Mouse (Mus musculus) embryo, embryonic 11 days (tissue): ENCODE data around the gene Enpp3.
"Not testable (repeated sequence)": the region's sequence is repeated elsewhere in the genome, so short reads cannot be mapped to it uniquely, and the experiment has no call there.

Experiments
- DNase-seq: peaks from one replicate; pipeline ENCODE4 v3.0.0-alpha.2; 2015

The Enpp3 gene

DNA sequence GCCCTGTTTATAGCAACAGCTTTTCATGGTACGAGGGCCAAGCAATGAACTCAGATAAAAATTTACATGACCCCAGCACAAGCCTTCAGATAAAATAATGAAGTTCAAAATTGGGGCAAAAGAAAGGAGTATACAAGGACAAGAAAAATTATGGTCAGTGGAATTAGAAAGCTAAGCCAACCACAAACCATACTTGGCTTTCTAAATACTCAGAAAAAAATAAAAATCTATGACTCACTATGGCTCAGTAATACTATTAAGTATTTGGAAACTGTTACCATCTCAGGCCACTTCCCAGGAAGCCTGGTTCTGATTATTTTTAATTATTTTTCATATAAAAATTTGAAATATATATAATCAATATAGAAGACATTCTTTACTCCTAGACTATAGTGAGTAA is 19.8 kb downstream of the Enpp3 start:
- DNase-seq, result no peak

DNA sequence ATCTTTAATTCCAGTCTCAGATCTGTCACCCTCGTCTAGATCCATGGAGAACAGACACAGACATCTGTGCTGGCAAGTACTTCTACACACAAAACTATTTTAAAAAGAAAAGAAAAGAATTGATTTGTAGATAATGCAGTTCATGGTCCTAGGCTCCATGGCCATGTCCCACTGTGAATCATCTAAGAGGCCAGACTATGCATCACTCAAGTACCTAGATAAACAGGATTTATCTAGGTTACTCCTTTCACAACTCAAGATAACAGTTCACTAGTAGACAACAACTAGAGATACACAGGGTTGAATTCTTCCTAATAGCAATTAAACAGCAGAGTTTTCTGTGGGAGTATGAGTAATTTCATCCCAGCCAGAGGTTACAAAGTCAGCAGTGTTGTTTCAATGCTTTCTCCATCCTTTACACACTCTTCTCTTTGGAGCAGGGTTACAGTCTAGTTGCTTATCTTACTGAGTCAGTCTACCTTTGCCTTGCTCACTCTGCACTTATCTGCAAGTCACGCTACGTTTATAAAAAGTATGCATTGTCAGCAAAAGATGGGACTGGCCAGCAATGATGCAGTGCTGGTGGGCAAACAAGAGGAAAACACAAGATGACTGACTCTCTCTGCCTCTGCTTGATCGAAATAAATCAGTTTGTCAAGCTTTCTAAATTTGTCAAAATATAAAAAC is 20.5 kb downstream of the Enpp3 start:
- DNase-seq, result no peak

DNA sequence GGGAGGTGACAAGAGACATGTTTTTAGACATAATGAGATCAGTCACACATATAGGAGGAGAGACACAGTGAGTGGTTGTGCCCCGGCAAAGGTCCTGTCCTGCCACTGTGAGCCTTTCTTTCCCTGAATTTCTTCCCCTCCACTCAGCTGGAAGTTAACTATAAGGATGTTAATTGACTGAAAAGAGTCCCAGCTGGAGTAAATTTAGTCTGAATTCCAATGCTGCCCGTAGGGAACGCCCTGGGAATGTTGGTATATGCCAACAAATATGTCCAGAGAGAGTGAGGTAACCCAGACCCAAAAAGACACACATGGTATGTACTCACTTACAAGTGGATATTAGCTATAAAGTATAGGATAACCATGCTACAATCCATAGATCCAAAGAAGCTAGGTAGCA is 23.1 kb downstream of the Enpp3 start:
- no peak for DNase-seq

DNA sequence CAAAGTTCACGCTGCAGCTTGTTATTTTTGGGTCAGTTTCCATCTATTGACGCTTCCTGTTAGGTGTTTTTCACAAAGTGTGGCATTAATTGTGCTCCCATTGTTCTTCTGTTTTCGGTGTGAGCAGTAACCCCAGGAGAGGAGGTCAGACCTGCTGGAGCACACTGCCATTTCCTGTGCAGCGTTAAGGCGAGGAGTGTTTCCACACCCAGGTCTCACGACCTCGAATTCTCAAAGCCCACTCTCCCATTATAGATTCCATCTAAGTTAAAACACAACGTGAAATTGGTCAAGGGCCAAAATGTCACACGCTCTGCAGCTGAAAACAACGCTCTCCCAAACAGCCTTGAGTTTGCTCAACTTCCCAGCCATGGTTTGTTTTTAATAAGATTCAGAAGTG is 32.0 kb downstream of the Enpp3 start:
- peak; percentile 31 for DNase-seq

DNA sequence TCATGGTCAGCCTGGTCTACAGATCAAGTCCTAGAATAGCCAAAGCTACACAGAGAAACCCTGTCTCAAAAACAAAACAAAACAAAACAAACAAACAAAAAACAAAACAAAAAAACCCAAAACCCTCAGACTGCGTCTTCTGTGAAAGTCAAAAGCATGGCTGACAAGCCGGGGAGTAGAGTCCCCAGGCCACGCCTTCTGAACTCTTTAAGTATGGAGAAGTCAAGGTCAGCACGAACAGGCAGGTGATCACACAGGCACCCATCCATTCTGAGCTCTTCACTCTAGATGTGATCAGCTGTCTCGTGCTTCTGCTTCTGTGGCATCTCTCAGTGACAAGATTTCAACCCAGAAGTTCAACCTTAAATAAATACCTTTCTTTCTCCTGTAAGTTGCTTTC is 35.9 kb downstream of the Enpp3 start:
- DNase-seq, result no peak

DNA sequence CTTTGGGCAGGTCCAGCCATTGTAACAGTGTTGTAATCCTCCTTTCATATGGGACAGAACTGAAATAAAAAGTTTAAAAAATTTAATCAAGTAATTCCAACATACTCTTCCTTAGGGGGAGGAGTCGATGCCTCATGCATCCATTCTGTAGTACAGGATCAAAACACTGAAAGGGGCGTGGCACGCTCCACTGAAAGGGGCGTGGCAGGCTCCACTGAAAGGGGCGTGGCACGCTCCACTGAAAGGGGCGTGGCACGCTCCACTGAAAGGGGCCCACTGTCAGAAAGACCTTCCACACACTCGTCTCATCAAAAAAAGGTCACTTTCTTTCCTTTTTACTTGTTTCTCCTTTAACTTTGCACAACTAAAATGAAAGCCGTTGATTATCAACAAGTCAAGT is 36.7 kb downstream of the Enpp3 start:
- no peak for DNase-seq

DNA sequence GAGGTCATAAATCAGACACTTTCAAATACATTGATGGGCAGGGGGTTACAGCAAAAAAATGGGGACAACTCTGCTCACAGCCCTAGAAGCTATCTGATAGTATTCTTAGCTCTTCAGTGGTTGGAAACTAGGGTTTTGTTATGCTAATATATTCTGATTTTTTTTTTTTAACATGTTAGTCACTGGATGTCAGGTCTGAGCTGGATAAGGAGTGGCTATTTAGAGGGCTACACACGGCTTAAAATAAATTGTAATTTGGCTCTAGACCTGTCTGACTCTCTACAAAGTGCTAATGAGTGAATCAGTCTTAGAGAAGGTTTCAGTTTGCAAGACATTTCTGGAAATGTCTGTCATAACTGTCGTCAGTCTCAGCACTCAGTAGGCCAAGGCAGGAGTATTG is 37.5 kb downstream of the Enpp3 start:
- no peak for DNase-seq

DNA sequence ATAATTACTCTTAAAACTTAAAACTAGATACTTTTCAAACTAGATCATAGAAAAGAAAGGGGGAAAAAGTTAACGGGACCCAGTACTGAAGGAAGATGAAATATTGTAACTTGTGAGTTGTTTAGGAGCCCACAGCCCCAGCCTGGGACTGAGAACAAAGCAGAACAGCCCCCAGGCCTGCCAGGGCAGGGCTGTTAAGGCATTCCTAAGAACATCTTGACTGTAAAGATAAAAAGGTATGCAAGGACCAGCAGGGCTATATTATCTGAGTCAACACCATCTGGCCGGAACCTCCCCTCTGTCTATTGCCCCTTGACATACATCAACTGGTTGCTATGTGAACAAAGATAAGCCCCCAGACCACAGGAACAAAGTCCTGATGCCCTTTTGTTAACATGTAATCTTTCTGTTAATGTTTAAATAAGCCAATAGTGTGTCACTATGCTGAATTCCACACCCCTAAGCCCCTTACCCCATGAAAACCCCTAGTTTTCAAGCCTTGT is 39.8 kb downstream of the Enpp3 start:
- not testable (repeated sequence) for DNase-seq

DNA sequence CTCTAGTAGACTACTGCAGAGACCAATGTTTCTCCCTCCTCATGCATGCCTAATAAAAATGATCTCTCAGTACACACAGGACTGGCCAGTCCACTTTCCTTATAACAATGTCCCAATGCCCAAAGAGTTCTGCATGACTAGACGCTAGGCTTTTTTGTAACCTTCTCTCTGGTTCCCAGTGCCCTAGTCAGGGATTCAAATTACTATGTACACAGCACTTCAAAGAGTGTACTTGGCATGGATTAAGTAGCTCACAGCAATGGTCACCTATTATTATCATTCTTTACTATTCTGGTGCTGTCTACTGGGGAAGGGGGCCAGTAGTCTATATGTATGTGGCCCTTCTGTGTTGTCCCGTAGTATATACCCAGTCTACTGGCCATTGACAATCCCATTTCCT is 40.8 kb downstream of the Enpp3 start:
- no peak for DNase-seq

DNA sequence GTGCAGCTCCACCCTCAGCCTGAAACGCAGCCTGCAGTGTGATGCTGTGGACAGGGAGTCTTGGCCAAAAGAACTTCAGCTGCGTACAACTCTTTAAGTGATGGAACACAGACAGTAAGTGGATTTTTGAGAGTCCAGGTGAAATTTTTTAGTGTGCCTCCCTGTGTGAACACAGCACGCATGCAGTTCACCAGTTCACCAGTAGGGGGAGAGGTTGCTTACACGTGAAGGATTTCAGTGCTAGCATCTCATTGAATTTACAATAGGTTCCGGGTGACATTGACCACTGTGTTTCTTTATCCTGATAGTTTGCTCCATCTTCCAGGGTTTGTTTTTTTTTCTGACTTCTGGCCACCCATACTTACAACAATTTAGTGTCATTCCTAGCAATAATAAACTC is 45.4 kb downstream of the Enpp3 start:
- peak; percentile 80 for DNase-seq

DNA sequence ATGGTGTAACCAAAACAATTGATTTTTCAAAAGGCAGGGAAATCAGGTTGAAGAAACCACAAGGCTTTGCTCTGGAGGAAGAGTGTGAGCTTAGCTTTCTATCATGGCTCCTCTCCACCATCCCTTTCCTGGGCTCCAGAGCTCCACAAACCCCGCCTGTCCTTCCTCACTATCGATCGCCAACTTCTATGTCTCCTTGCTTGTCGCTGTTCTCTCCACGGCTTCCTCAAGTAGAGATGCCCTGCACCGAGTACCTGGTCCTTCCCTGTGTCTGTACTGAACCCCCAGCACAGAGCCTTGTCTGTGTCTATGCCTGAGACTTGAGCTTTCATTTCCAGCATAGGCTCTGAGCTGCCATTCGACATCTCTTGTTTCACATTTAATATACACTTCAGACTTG is 49.9 kb downstream of the Enpp3 start:
- no peak for DNase-seq

DNA sequence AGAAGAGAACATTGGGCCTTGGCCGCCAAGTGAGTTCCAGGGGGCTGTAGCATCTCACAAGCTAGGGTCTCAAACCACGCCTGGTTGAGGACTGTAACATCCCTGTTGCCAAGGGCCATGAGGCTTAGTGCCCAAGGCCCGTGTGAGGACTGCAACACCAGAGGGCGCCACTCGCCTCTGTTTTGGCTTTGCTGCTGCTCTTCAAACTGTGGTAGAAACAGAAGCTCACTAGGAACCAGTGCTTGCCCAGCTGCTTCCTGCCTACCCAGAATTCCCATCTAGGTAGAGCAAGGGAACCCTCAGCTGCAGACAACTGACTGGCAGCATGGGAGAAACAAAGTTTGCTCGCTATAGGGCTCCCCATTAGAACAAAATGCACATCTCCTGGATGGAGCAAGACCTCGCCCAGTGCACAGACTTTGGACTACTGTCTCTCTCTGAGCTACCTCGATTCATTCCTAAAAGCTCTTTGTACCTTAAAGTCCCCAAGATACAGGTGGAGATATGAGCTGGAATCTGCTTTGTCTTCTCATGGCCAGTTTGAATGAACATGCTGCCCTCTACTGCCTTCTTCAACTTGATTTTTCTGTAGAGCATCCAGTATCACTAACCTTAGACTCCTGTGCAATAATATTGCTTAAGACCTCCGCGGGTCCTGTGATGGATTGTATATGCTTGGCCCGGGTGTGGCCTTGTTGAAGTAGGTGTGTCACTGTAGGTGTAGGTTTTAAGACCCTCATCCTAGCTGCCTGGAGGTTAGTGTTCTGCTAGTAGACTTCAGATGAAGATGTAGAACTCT is 52.7 kb downstream of the Enpp3 start:
- DNase-seq, result peak; percentile 63

DNA sequence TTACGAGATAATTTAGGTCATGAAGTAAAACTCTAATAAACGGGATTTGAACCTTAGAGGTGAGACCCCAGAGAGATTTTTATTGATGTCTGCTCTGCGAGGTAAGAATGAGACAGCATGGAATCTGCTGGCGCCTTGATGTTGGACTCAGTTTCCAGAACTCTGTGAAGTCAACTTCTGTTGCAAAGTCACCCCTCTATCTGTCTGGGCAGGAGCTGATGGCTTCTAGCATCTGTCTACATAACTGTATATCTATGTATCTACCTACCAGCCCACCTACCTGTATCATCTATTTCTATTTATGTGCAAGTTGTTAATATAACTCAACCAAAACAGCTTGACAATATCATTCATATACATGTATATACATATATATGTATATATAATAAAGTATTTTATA is 57.3 kb downstream of the Enpp3 start:
- no peak for DNase-seq

DNA sequence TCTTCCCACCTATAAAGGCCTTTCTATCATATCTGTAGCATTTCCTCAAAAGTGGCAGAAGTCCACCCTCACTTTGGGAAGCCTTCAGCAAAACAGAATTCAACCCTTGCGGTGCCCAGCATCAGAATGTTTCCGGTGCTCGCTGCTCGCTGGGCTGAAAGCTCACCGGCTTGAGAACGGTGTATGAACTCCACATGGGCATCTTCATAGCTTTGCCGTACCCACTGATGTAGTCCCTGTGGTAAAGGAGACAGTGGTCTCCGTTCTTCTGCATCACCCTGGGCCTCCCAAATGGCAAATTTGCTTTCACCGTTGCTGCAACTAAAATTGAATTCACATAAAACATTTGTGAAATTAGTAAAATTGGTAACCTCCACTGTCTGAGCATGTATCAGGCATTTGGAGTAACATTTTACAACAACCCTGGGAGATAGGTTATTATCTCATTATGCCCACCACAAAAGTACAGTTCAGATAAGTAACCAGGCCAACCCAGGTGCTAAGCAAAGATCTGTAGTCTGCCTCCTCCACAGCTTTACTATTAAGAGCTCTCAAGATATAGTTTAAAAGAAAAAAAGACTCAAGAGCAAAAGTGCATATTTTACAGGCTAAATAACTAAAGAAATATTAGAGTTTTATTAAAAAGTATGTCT is 57.9 kb downstream of the Enpp3 start:
- no peak for DNase-seq

DNA sequence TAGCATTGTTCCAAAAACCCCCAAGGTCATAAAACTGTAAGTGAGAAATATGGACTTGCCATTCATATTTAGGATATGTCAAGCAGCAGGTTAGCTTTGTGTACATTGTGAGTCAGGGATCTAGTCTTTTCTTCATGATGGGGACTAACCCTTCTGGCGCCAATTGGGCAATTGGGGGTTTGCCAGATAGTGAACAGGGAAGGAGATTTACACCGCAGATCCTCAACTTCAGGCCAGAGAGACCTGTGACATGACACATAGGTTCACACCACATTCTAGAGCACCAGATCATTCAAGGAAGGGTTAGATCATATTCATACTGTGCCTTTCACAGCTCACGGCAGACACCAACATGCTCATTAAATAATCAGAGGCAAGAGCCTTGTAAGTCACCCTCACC is 58.7 kb downstream of the Enpp3 start:
- DNase-seq, result no peak

DNA sequence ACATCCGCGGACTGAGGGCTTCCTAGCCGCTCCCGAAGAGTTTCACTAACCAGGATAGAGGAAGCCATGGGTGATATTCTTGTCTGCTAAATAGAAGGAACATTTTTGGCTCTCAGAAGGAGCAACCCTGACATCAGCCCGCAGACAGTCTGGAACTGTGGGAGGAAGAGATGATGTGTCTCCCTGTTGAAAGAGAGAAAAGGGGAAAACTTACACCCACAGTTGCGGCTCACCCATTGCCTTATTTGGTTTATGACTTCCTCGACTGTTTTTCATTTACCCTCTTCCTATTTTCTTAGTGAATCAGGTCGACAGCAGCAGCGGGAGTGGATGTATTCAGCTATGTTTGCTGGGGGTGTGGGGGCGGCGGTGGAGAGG is 64.0 kb downstream of the Enpp3 start:
- no peak for DNase-seq

DNA sequence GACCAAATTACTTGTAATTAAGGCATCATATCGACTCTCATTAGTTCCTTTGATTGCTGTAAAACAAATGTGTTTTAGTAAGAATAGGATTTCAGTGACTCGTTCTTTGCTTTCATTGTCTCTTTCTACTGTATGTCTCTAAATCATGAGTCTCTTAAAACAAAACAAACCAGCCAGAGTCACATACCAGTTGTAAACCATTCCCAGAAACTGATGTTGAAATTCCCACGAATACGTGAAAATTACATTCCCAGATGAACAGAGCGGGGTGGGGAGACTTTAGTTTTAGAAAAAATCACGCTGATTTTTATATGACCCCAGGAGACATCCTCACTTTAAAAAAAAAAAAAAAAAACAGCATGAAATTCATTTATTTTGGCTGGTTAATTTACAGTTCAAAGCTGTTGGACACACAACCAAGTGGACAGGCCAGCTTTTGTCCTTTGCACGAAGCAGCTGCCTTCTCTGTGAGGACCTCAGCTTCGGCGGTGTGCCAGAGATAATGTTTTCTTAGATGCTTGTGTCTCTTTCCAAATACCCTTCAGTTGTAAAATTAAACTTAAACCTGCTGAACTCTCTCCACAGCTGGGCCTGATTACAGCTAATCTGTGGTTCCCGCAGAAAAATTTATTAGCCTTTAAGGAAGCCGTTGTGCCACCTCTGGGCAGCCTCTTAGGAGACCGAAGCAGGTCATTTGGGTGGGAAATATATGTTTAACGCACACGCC is 64.5 kb downstream of the Enpp3 start:
- DNase-seq, result peak; percentile 55

DNA sequence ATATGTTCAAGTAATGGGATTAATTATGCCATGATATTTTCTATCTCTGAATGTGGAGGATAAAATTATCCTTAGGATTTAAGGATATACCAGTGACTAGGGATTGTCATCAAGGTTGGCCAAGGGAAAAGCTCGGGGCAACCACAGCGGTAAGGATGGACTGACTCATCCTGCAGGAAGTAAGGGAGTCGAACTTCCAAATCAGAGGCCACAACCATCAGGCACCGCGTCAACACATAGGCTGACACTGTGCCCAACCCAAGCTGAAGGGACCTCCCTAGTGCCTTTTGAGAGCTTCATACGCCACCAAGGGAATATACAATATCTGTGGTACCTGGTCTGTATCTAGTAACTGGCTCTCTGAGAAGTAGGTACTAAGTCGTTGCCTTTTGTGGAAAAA is 73.1 kb downstream of the Enpp3 start:
- DNase-seq, result no peak

DNA sequence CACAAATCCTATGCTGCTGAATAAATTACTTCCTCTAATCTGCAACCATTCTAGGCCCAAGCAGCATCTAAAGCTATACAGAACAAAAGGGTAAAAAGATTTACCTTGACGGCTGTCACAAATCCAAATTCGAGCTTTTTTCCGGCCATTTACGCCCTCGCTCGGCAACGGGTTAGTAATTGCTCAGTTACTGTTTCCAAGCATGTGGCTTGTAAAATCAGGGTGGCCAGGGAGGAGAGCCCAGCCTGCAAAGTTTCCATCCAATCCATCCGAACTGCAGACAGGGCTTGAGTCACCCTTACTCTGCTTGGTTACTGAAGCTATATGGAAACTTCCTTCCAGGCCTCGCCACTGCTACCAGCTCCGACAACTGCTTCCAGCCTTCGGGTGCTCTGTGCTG is 74.9 kb downstream of the Enpp3 start:
- DNase-seq, result peak; percentile 37

DNA sequence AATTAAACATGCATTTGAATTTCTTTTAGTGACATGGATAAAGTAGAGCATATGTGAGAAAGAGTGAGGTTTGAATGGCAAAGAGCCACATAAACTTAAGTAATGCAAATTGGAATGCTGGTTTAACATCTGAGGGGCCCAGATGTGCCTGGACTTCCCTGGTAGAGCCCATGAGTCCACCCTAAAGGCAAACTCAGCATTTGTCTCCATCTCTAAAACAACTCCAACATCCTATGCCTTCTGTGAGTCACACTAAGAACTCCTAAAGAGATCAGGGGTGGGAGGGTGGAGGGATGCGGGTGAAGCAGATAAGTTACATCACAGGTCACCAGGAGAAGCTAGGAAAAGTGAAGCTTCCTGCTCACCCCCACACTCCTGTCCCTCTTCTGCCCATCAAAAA is 76.6 kb downstream of the Enpp3 start:
- DNase-seq, result no peak

DNA sequence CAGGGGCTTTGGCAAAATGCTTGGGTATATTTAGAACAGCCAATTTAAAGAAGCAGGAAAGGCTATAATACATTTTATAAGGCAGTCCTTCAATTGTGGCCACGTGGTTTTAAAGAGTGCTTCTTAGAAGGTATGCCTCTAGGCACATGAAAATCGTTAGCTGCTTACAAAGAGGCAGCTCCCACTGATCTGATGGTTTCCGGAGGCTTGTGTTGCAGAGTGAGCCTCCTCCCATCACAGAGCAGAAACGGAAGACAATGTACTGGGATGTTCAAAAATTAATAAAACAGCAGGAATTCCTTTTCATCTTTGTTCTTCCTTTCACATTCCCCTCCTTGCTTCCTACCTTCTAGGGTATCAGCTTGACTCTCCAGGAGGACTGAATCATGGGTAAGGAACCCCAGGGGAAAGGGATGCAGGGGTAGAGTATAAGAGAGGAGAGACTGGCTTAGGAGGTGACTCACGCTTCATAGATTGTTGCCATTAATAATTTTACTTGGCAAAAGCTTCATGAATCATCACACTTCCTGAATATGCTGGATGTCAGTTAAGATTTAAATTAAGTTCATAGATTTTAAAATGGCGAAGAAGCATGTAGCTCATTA is 77.4 kb downstream of the Enpp3 start:
- DNase-seq, result no peak

DNA sequence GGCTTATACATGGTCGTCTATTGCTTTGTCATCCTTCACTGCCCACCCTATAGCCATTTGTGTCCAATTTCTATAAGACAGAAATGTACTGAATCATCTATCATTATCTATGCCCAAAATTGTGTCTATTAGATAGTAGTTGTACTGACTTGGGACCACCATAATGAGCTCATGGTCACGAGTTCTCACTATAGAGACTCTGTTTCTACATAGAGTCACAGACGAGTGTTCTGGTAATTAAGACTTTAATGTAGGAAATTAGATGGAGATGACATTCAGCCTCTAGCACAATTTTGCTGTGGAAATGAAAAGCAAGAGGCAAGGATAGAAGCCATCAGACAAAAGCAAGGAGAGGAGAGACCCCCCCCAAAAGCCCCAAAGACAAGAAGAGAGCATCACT is 78.0 kb downstream of the Enpp3 start:
- DNase-seq, result no peak

DNA sequence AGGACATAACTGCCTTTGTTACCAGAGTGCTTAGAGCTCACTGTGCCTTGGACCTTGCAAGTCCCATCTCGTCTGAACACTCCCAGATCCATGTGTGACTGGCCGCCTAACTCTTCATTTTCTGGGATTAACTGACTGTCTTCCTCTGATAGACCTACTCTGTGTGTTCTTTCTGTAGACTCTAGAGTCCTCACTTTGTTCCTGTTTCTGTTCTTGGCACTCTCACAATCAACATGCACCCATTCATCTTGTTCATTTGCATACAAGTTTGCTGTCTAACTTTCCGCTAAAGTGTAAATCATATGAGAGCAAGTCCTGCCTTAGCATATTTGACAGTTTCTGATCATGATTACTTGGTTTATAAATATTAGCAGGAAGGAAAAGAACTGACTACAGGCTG is 79.4 kb downstream of the Enpp3 start:
- no peak for DNase-seq
